Mouse (Mus musculus): ENCODE measurements around the gene Cd44. TPM values are rescaled to one million over a fixed set of nuclear protein-coding genes. Genes with fewer than 3 reads are reported as not detected.

Cd44 gene
- polyA plus RNA-seq, 1 experiment: 87.6 TPM

- no peaks in the 10 kb centered on the region for H3K27me3 ChIP-seq (ENCODE audit: control insufficient read depth, insufficient read depth, insufficient read length)
- TF ChIP-seq MYOG (IDR thresholded peaks at IDR 0.05; ENCODE audit: control insufficient read depth, extremely low read depth, insufficient read length): no peak
- no peak for TF ChIP-seq CTCF (IDR thresholded peaks at IDR 0.05; ENCODE audit: control insufficient read depth, insufficient read depth, insufficient read length)
- no peak for TF ChIP-seq MAX (IDR thresholded peaks at IDR 0.05)
- no peak for TF ChIP-seq MYOD1 (IDR thresholded peaks at IDR 0.05; ENCODE audit: control insufficient read depth, insufficient read length, low read depth)
- TF ChIP-seq CEBPB (IDR thresholded peaks at IDR 0.05; ENCODE audit: low read depth): no peak
- TF ChIP-seq USF1 (IDR thresholded peaks at IDR 0.05; ENCODE audit: low read depth): no peak
- TF ChIP-seq FOSL1 (IDR thresholded peaks at IDR 0.05; ENCODE audit: insufficient read depth, low read length, poor library complexity, severe bottlenecking): no peak
- H3K4me3 ChIP-seq (ENCODE audit: insufficient read depth, poor library complexity, severe bottlenecking): no peak overlapping the region
- H3ac ChIP-seq (ENCODE audit: control insufficient read depth, insufficient read length, low read depth): no peak overlapping the region
- H3K36me3 ChIP-seq (ENCODE audit: control insufficient read depth, insufficient read depth): no peaks in the 10 kb centered on the region
- no peaks in the 10 kb centered on the region for H3K79me3 ChIP-seq (ENCODE audit: low read depth)
- no peaks in the 10 kb centered on the region for H3K79me2 ChIP-seq (ENCODE audit: control insufficient read depth, insufficient read depth)
These were observed 23.0 kb upstream of the Cd44 start for GRCm38 (mm10) chr2:102924480-102924879.

- H3K79me2 ChIP-seq (ENCODE audit: control insufficient read depth, insufficient read depth): no peaks in the 10 kb centered on the region
- no peaks in the 10 kb centered on the region for H3K36me3 ChIP-seq (ENCODE audit: control insufficient read depth, insufficient read depth)
- H3K4me3 ChIP-seq (ENCODE audit: insufficient read depth, poor library complexity, severe bottlenecking): no peak overlapping the region
- H3ac ChIP-seq (ENCODE audit: control insufficient read depth, insufficient read length, low read depth): no peak overlapping the region
- no peaks in the 10 kb centered on the region for H3K79me3 ChIP-seq (ENCODE audit: low read depth)
- no peaks in the 10 kb centered on the region for H3K27me3 ChIP-seq (ENCODE audit: control insufficient read depth, insufficient read depth, insufficient read length)
- TF ChIP-seq CEBPB (IDR thresholded peaks at IDR 0.05; ENCODE audit: low read depth): peak; percentile 31
- TF ChIP-seq MAX (IDR thresholded peaks at IDR 0.05): no peak
These were observed 22.2 kb upstream of the Cd44 start for GRCm38 (mm10) chr2:102923682-102924081.

GRCm38 (mm10) chr2:102922066-102922465, 20.6 kb upstream of the Cd44 start:
- no peaks in the 10 kb centered on the region for H3K27me3 ChIP-seq (ENCODE audit: control insufficient read depth, insufficient read depth, insufficient read length)
- TF ChIP-seq FOSL1 (IDR thresholded peaks at IDR 0.05; ENCODE audit: insufficient read depth, low read length, poor library complexity, severe bottlenecking) (no peak), CTCF (IDR thresholded peaks at IDR 0.05; ENCODE audit: control insufficient read depth, insufficient read depth, insufficient read length) (no peak), MYOG (IDR thresholded peaks at IDR 0.05; ENCODE audit: control insufficient read depth, extremely low read depth, insufficient read length) (no peak), CEBPB (IDR thresholded peaks at IDR 0.05; ENCODE audit: low read depth) (no peak), MYOD1 (IDR thresholded peaks at IDR 0.05; ENCODE audit: control insufficient read depth, insufficient read length, low read depth) (no peak), USF1 (IDR thresholded peaks at IDR 0.05; ENCODE audit: low read depth) (no peak), MAX (IDR thresholded peaks at IDR 0.05) (no peak)
- no peak overlapping the region for H3ac ChIP-seq (ENCODE audit: control insufficient read depth, insufficient read length, low read depth)
- H3K4me3 ChIP-seq (ENCODE audit: insufficient read depth, poor library complexity, severe bottlenecking): no peak overlapping the region
- H3K79me2 ChIP-seq (ENCODE audit: control insufficient read depth, insufficient read depth): no peaks in the 10 kb centered on the region
- H3K36me3 ChIP-seq (ENCODE audit: control insufficient read depth, insufficient read depth): no peaks in the 10 kb centered on the region
- H3K79me3 ChIP-seq (ENCODE audit: low read depth): no peaks in the 10 kb centered on the region

GRCm38 (mm10) chr2:102918301-102918700, 16.8 kb upstream of the Cd44 start:
- H3K4me3 ChIP-seq (ENCODE audit: insufficient read depth, poor library complexity, severe bottlenecking): no peak overlapping the region
- no peaks in the 10 kb centered on the region for H3K79me3 ChIP-seq (ENCODE audit: low read depth)
- H3K36me3 ChIP-seq (ENCODE audit: control insufficient read depth, insufficient read depth): no peaks in the 10 kb centered on the region
- TF ChIP-seq MYOG (IDR thresholded peaks at IDR 0.05; ENCODE audit: control insufficient read depth, extremely low read depth, insufficient read length) (no peak), USF1 (IDR thresholded peaks at IDR 0.05; ENCODE audit: low read depth) (no peak), MYOD1 (IDR thresholded peaks at IDR 0.05; ENCODE audit: control insufficient read depth, insufficient read length, low read depth) (no peak), FOSL1 (IDR thresholded peaks at IDR 0.05; ENCODE audit: insufficient read depth, low read length, poor library complexity, severe bottlenecking) (no peak), CEBPB (IDR thresholded peaks at IDR 0.05; ENCODE audit: low read depth) (no peak), CTCF (IDR thresholded peaks at IDR 0.05; ENCODE audit: control insufficient read depth, insufficient read depth, insufficient read length) (no peak), MAX (IDR thresholded peaks at IDR 0.05) (no peak)
- no peak overlapping the region for H3ac ChIP-seq (ENCODE audit: control insufficient read depth, insufficient read length, low read depth)
- no peaks in the 10 kb centered on the region for H3K27me3 ChIP-seq (ENCODE audit: control insufficient read depth, insufficient read depth, insufficient read length)
- no peaks in the 10 kb centered on the region for H3K79me2 ChIP-seq (ENCODE audit: control insufficient read depth, insufficient read depth)

- no peaks in the 10 kb centered on the region for H3K36me3 ChIP-seq (ENCODE audit: control insufficient read depth, insufficient read depth)
- H3K4me3 ChIP-seq (ENCODE audit: insufficient read depth, poor library complexity, severe bottlenecking): no peak overlapping the region
- H3K79me2 ChIP-seq (ENCODE audit: control insufficient read depth, insufficient read depth): no peaks in the 10 kb centered on the region
- H3K79me3 ChIP-seq (ENCODE audit: low read depth): no peaks in the 10 kb centered on the region
- H3ac ChIP-seq (ENCODE audit: control insufficient read depth, insufficient read length, low read depth): no peak overlapping the region
- H3K27me3 ChIP-seq (ENCODE audit: control insufficient read depth, insufficient read depth, insufficient read length): no peaks in the 10 kb centered on the region
- TF ChIP-seq FOSL1 (IDR thresholded peaks at IDR 0.05; ENCODE audit: insufficient read depth, low read length, poor library complexity, severe bottlenecking): no peak
- TF ChIP-seq CEBPB (IDR thresholded peaks at IDR 0.05; ENCODE audit: low read depth): no peak
- no peak for TF ChIP-seq MYOG (IDR thresholded peaks at IDR 0.05; ENCODE audit: control insufficient read depth, extremely low read depth, insufficient read length)
- TF ChIP-seq MYOD1 (IDR thresholded peaks at IDR 0.05; ENCODE audit: control insufficient read depth, insufficient read length, low read depth): no peak
- no peak for TF ChIP-seq MAX (IDR thresholded peaks at IDR 0.05)
- no peak for TF ChIP-seq CTCF (IDR thresholded peaks at IDR 0.05; ENCODE audit: control insufficient read depth, insufficient read depth, insufficient read length)
- no peak for TF ChIP-seq USF1 (IDR thresholded peaks at IDR 0.05; ENCODE audit: low read depth)
These were observed 15.1 kb upstream of the Cd44 start for GRCm38 (mm10) chr2:102916596-102916995.

- TF ChIP-seq MAX (IDR thresholded peaks at IDR 0.05): no peak
- TF ChIP-seq MYOD1 (IDR thresholded peaks at IDR 0.05; ENCODE audit: control insufficient read depth, insufficient read length, low read depth): no peak
- TF ChIP-seq MYOG (IDR thresholded peaks at IDR 0.05; ENCODE audit: control insufficient read depth, extremely low read depth, insufficient read length): no peak
- no peak for TF ChIP-seq FOSL1 (IDR thresholded peaks at IDR 0.05; ENCODE audit: insufficient read depth, low read length, poor library complexity, severe bottlenecking)
- no peak for TF ChIP-seq CEBPB (IDR thresholded peaks at IDR 0.05; ENCODE audit: low read depth)
- no peak for TF ChIP-seq USF1 (IDR thresholded peaks at IDR 0.05; ENCODE audit: low read depth)
- no peak for TF ChIP-seq CTCF (IDR thresholded peaks at IDR 0.05; ENCODE audit: control insufficient read depth, insufficient read depth, insufficient read length)
- no peaks in the 10 kb centered on the region for H3K36me3 ChIP-seq (ENCODE audit: control insufficient read depth, insufficient read depth)
These were observed 13.2 kb upstream of the Cd44 start for GRCm38 (mm10) chr2:102914675-102915074.

More at GRCm38 (mm10) chr2:102914675-102915074, 13.2 kb upstream of the Cd44 start:
- Histone ChIP-seq H3K27me3 (ENCODE audit: control insufficient read depth, insufficient read depth, insufficient read length) (no peaks in the 10 kb centered on the region), H3K4me3 (ENCODE audit: insufficient read depth, poor library complexity, severe bottlenecking) (no peak overlapping the region), H3K79me3 (ENCODE audit: low read depth) (no peaks in the 10 kb centered on the region), H3ac (ENCODE audit: control insufficient read depth, insufficient read length, low read depth) (no peak overlapping the region), H3K79me2 (ENCODE audit: control insufficient read depth, insufficient read depth) (no peaks in the 10 kb centered on the region)
